Mouse (Mus musculus): ENCODE measurements around the gene Trim67.

GRCm38 (mm10) chr8:124756153-124756552, 36.7 kb upstream of the Trim67 start:
- TF ChIP-seq CTCF (IDR thresholded peaks at IDR 0.05; ENCODE audit: insufficient read depth, low read length), result no peak
- TF ChIP-seq POLR2A (IDR thresholded peaks at IDR 0.05; ENCODE audit: borderline replicate concordance, extremely low read depth, low read depth, low read length), result no peak

All from lung, adult 2 months (tissue).